Mouse (Mus musculus): ENCODE measurements around the gene Hint1. TPM values are rescaled to one million over a fixed set of nuclear protein-coding genes. Genes with fewer than 3 reads are reported as not detected.
"Not testable (repeated sequence)": the region's sequence is repeated elsewhere in the genome, so short reads cannot be mapped to it uniquely, and the experiment has no call there.

Gene Hint1
- polyA plus RNA-seq, 1 experiment from 2014 or later, result 878 TPM

GRCm38 (mm10) chr11:54884197-54884828, 18.1 kb downstream of the Hint1 start:
- H3K9me3 ChIP-seq (replicated peaks), result no peaks in the 10 kb centered on the region
- no peaks in the 10 kb centered on the region; the same call in 1 of the 2 replicates for H3K4me1 ChIP-seq
- no peak overlapping the region for H3K9ac ChIP-seq (replicated peaks)
- H3K36me3 ChIP-seq, result no peaks in the 10 kb centered on the region
- H3K4me3 ChIP-seq (replicated peaks), result no peak overlapping the region
- H3K27me3 ChIP-seq (replicated peaks), result no peaks in the 10 kb centered on the region
- 70% methylated on average over 5 of the region's 5 CpGs for WGBS
- no peak overlapping the region for H3K27ac ChIP-seq (replicated peaks)
- ATAC-seq (ENCODE audit: low FRiP score), result no peak
- H3K4me2 ChIP-seq, result no peak overlapping the region

DNA sequence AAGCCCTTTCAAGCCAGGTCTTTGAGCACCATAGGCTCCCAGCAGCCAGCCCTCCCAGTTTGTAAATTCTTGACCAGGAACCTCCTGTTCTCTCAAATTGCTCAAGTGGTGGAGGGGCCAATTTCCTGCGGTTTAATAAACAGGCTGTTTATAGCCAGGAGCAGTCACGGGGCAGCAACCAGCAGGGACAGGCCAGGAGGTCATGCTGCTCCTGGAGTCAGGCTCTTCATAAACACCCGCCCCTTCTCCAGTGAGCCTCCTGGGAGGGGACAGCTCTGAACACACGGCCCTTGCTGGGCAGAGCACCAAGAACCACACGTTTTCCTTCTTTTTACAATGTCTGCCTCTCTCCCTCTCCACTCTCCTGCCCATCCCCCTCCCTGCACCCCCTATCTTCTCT, 18.8 kb downstream of the Hint1 start:
- no peaks in the 10 kb centered on the region for H3K36me3 ChIP-seq
- ATAC-seq (ENCODE audit: low FRiP score), result no peak
- H3K4me1 ChIP-seq, result no peaks in the 10 kb centered on the region; the same call in 1 of the 2 replicates
- H3K9me3 ChIP-seq (replicated peaks), result no peaks in the 10 kb centered on the region
- H3K4me3 ChIP-seq (replicated peaks), result no peak overlapping the region
- no peak overlapping the region for H3K4me2 ChIP-seq
- no peak overlapping the region for H3K27ac ChIP-seq (replicated peaks)
- no peak overlapping the region for H3K9ac ChIP-seq (replicated peaks)
- no peaks in the 10 kb centered on the region for H3K27me3 ChIP-seq (replicated peaks)
- WGBS, result 8% methylated on average over 5 of the region's 5 CpGs

DNA sequence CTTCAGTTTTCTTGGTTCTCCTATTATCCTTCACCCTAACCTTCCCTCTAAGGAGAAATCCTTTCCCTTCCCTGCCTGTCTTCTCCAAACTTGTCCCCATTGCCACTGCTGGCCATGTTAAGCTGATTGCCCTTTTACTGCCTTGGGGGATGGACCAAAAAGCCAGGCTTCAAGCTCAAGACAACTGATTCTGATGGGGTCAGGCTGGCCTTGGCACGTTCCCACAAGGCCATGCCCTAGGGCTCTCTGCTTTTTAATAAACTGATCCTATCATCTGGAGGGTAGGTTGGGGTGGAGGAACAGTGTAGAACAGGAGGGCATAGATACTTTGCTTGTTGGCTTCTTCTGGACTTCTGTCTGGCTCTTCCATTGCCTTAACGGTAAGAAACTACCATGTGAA, 19.2 kb downstream of the Hint1 start:
- Histone ChIP-seq H3K27me3 (replicated peaks) (no peaks in the 10 kb centered on the region), H3K4me1 (no peaks in the 10 kb centered on the region; the same call in 1 of the 2 replicates), H3K27ac (replicated peaks) (no peak overlapping the region), H3K9ac (replicated peaks) (no peak overlapping the region), H3K9me3 (replicated peaks) (no peaks in the 10 kb centered on the region), H3K4me3 (replicated peaks) (no peak overlapping the region), H3K4me2 (no peak overlapping the region), H3K36me3 (no peaks in the 10 kb centered on the region)
- 72% methylated on average over 2 of the region's 2 CpGs for WGBS
- ATAC-seq (ENCODE audit: low FRiP score), result no peak

DNA sequence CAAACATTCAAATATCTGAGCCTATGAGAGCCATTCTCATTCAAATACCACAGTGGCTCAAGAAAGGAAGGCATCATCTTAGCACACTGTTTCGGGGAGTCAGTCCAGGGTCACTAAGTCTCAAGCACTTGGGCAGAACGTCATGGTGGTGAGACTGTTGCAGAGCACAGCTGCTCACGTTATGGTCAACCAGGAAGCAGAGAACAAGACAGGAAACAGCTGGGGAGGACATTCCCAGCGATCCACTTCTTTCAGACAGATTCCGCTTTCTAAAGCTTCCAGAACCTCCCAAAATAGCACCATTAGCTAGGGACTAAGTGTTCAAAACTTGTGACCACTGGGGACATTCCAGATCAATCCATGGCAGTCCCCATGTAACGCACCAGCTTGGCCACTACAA, 21.7 kb downstream of the Hint1 start:
- ATAC-seq (ENCODE audit: low FRiP score), result no peak
- H3K27me3 ChIP-seq (replicated peaks), result no peaks in the 10 kb centered on the region
- H3K4me2 ChIP-seq, result no peak overlapping the region
- WGBS, result 86% methylated on average over 6 of the region's 6 CpGs
- H3K9ac ChIP-seq (replicated peaks), result no peak overlapping the region
- no peaks in the 10 kb centered on the region for H3K9me3 ChIP-seq (replicated peaks)
- H3K36me3 ChIP-seq, result no peaks in the 10 kb centered on the region
- H3K27ac ChIP-seq (replicated peaks), result no peak overlapping the region
- no peaks in the 10 kb centered on the region; the same call in 1 of the 2 replicates for H3K4me1 ChIP-seq
- H3K4me3 ChIP-seq (replicated peaks), result no peak overlapping the region

GRCm38 (mm10) chr11:54891341-54891740, 25.2 kb downstream of the Hint1 start:
- Histone ChIP-seq H3K36me3 (no peaks in the 10 kb centered on the region), H3K27me3 (replicated peaks) (no peaks in the 10 kb centered on the region), H3K4me1 (no peaks in the 10 kb centered on the region), H3K27ac (replicated peaks) (no peak overlapping the region), H3K4me3 (replicated peaks) (no peak overlapping the region), H3K4me2 (no peak overlapping the region), H3K9ac (replicated peaks) (no peak overlapping the region), H3K9me3 (replicated peaks) (no peaks in the 10 kb centered on the region)
- 88% methylated on average over 5 of the region's 5 CpGs for WGBS
- no peak for ATAC-seq (ENCODE audit: low FRiP score)

- WGBS, result 63% methylated on average over 7 of the region's 7 CpGs
- H3K4me2 ChIP-seq, result no peak overlapping the region
- H3K9ac ChIP-seq (replicated peaks), result no peak overlapping the region
- no peak overlapping the region for H3K27ac ChIP-seq (replicated peaks)
- no peaks in the 10 kb centered on the region for H3K4me1 ChIP-seq
- H3K36me3 ChIP-seq, result no peaks in the 10 kb centered on the region
- no peak overlapping the region for H3K4me3 ChIP-seq (replicated peaks)
- no peak for ATAC-seq (ENCODE audit: low FRiP score)
- no peaks in the 10 kb centered on the region for H3K9me3 ChIP-seq (replicated peaks)
- H3K27me3 ChIP-seq (replicated peaks), result no peaks in the 10 kb centered on the region
These were observed 25.9 kb downstream of the Hint1 start for GRCm38 (mm10) chr11:54892091-54892490.

- H3K9me3 ChIP-seq (replicated peaks), result no peaks in the 10 kb centered on the region
- H3K4me1 ChIP-seq, result no peaks in the 10 kb centered on the region
- no peak for ATAC-seq (ENCODE audit: low FRiP score)
- H3K36me3 ChIP-seq, result no peaks in the 10 kb centered on the region
- H3K4me3 ChIP-seq (replicated peaks), result no peak overlapping the region
- H3K4me2 ChIP-seq, result no peak overlapping the region
- no peaks in the 10 kb centered on the region for H3K27me3 ChIP-seq (replicated peaks)
- H3K27ac ChIP-seq (replicated peaks), result no peak overlapping the region
- 37% methylated on average over 9 of the region's 9 CpGs for WGBS
- H3K9ac ChIP-seq (replicated peaks), result no peak overlapping the region
These were observed 28.4 kb downstream of the Hint1 start for GRCm38 (mm10) chr11:54894589-54894988.

DNA sequence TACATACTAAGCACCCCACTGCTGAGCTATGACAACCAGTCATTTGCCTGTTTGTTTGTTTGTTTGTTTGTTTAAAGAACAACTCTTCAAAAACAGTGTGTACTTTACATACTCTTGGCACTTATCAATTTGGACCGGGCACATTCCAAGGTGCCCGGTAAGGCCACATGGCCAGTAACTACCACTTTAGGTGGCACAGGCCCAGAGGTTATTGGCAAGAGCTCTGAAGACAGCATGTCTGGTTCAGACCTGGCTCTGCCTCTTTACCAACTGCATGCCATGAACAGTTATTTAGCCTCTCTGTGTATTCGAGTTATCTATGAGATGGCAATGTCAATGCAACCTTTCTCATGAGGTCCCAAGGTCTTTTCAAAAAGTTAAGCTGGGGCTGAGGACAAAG, 30.5 kb downstream of the Hint1 start:
- H3K9ac ChIP-seq (replicated peaks); H3K9me3 ChIP-seq (replicated peaks); H3K27me3 ChIP-seq (replicated peaks); H3K4me2 ChIP-seq; H3K4me1 ChIP-seq; H3K27ac ChIP-seq (replicated peaks); H3K4me3 ChIP-seq (replicated peaks); ATAC-seq (ENCODE audit: low FRiP score); H3K36me3 ChIP-seq: not testable (repeated sequence)
- WGBS, result 93% methylated on average over 3 of the region's 3 CpGs

DNA sequence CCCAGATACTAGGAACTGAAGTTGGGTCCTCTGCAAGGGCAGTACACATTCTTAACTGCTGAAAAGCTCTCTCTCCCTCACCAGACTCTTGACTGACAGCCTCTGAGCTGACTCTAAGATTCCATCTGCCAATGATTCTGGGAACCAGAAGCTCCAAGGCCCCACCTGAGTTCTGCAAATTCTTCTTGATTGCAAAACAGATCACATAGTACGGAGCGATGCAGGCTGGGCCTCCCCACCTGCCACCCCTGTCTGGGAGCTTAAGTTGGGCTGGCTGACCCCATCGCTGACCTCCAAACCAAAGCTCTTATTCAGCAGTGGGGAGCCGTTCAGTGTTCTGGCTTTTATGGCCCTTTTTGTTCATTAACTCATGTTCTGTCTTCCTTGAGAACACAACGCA, 31.3 kb downstream of the Hint1 start:
- Histone ChIP-seq H3K4me3 (replicated peaks) (no peak overlapping the region), H3K4me1 (0 out of 2 replicates have a peak, but pooled peaks cover 4% of the 10 kb centered on the region), H3K9me3 (replicated peaks) (no peaks in the 10 kb centered on the region), H3K36me3 (no peaks in the 10 kb centered on the region), H3K27me3 (replicated peaks) (no peaks in the 10 kb centered on the region), H3K4me2 (no peak overlapping the region), H3K27ac (replicated peaks) (no peak overlapping the region), H3K9ac (replicated peaks) (no peak overlapping the region)
- 25% methylated on average over 5 of the region's 5 CpGs for WGBS
- ATAC-seq (ENCODE audit: low FRiP score), result no peak

GRCm38 (mm10) chr11:54899657-54900056, 33.5 kb downstream of the Hint1 start:
- Histone ChIP-seq H3K27me3 (replicated peaks) (no peaks in the 10 kb centered on the region), H3K9ac (replicated peaks) (no peak overlapping the region), H3K4me3 (replicated peaks) (no peak overlapping the region), H3K4me2 (no peak overlapping the region), H3K4me1 (peaks cover 14% of the 10 kb centered on the region), H3K36me3 (no peaks in the 10 kb centered on the region), H3K9me3 (replicated peaks) (no peaks in the 10 kb centered on the region), H3K27ac (replicated peaks) (no peak overlapping the region)
- WGBS, result 83% methylated on average over 4 of the region's 4 CpGs
- no peak for ATAC-seq (ENCODE audit: low FRiP score)

GRCm38 (mm10) chr11:54902333-54903323, 36.4 kb downstream of the Hint1 start, which contains the start of gene Gpx3:
Gpx3 (plus strand) TSS chr11:54902453.
- Histone ChIP-seq H3K4me2 (peak within 1 kb of the TSS; percentile 88), H3K9ac (replicated peaks) (peak within 1 kb of the TSS; percentile 57), H3K9me3 (replicated peaks) (no peaks in the 10 kb centered on the region), H3K36me3 (no peaks in the 10 kb centered on the region), H3K4me1 (peaks cover 14% of the 10 kb centered on the region), H3K27me3 (replicated peaks) (no peaks in the 10 kb centered on the region), H3K4me3 (replicated peaks) (peak within 1 kb of the TSS; percentile 53), H3K27ac (replicated peaks) (no peak within 1 kb of the TSS)
- ATAC-seq (ENCODE audit: low FRiP score), result peak; percentile 95
- WGBS, result 13% methylated on average over 45 of the region's 45 CpGs

GRCm38 (mm10) chr11:54903339-54903738, 37.2 kb downstream of the Hint1 start:
- Histone ChIP-seq H3K4me3 (replicated peaks) (peak overlapping the region; percentile 53), H3K9me3 (replicated peaks) (no peaks in the 10 kb centered on the region), H3K27me3 (replicated peaks) (no peaks in the 10 kb centered on the region), H3K9ac (replicated peaks) (peak overlapping the region; percentile 57; the same call in 1 of the 2 replicates), H3K4me2 (peak overlapping the region; percentile 88), H3K36me3 (no peaks in the 10 kb centered on the region), H3K4me1 (peaks cover 14% of the 10 kb centered on the region), H3K27ac (replicated peaks) (no peak overlapping the region)
- ATAC-seq (ENCODE audit: low FRiP score), result no peak
- 79% methylated on average over 5 of the region's 5 CpGs for WGBS

Measured in neural tube, embryonic 15.5 days (tissue).